Mouse (Mus musculus): Measurements from ENCODE around the gene Sgsm1. TPM values are rescaled to one million over a fixed set of nuclear protein-coding genes. Genes with fewer than 3 reads are reported as not detected.

The Sgsm1 gene
- polyA plus RNA-seq, 1 experiment from 2014 or later, result 0.45 TPM

DNA sequence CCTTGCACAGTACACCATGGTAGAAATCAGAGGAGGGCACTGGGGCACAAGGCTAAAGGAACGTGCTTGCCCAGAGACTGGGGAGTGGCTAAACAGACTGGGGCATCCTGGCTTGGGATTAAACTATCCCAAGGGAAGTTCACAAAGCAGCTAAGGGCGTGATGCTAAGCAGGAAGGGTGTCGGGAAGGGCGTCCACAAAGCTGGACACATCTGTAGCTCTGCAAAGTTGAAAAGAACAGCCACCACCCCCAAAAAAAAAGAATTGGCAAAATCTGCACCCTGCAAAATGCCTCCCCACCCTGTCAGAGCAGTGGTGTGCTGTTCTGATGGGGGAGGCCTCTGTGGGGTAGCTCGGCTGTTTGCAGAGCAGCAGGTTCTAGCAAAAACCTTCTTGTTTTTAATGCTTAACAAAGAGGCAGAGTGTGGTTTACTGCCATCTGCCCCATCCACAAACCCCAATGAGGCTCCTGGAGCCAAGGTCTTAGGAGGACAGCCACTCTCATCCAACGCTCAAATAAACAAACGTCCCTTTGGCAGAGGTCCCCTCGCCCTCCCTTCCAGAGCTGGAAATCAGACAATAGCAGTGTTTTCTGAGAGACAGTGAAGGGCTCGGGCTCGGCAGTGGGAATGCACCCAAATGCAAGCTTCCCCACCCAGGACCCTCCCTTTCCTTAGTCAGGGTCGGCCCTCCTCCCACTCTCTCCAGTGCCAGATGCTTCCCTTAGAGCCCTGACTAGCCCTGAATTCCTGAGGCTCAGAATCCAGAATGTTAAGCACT is 101.8 kb downstream of the Sgsm1 start:
- Histone ChIP-seq H3K27ac (ENCODE audit: low read depth) (peak overlapping the region; percentile 51), H3K4me2 (ENCODE audit: low read depth, low read length) (no peak overlapping the region), H3K27me3 (ENCODE audit: insufficient read depth, low read length) (no peaks in the 10 kb centered on the region), H3K9me3 (ENCODE audit: low read length) (no peaks in the 10 kb centered on the region), H3K9ac (replicated peaks) (no peak overlapping the region), H3K36me3 (replicated peaks; ENCODE audit: insufficient read depth, low read length) (no peaks in the 10 kb centered on the region), H3K4me1 (ENCODE audit: insufficient read depth) (peaks cover 29% of the 10 kb centered on the region), H3K4me3 (ENCODE audit: low read depth, low read length) (no peak overlapping the region)
- WGBS (ENCODE audit: insufficient replicate concordance), result 54% methylated on average over 11 of the region's 11 CpGs
- DNase-seq, result no peak
- ATAC-seq, result no peak
- TF ChIP-seq EP300 (IDR thresholded peaks at IDR 0.05; ENCODE audit: low read depth) (no peak), CTCF (IDR thresholded peaks at IDR 0.05; ENCODE audit: low read depth) (no peak)

DNA sequence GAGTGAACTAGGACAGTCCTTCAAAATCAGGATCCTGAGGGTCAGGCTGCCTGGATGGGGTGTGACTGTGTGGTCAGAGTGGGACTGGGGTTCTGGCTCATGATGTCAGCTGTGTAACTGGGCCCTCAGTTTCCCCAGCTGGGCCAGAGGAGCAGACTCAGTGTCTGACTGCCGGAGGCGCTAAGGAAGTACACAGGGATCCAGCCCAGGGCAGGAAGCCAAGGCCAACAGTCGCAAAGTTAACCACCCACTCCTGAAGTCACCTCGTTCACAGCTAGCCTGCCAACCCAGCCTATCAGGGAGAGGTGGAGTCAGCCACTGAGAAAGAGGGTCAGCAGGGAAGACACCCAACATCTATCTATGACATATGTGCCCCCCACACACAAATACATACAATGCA is 102.5 kb downstream of the Sgsm1 start:
- H3K4me2 ChIP-seq (ENCODE audit: low read depth, low read length), result no peak overlapping the region
- no peaks in the 10 kb centered on the region for H3K36me3 ChIP-seq (replicated peaks; ENCODE audit: insufficient read depth, low read length)
- 35% methylated on average over 4 of the region's 4 CpGs for WGBS (ENCODE audit: insufficient replicate concordance)
- H3K27ac ChIP-seq (ENCODE audit: low read depth), result peak overlapping the region; percentile 0; the same call in 1 of the 2 replicates
- no peaks in the 10 kb centered on the region for H3K9me3 ChIP-seq (ENCODE audit: low read length)
- ATAC-seq (no peak), DNase-seq (no peak)
- no peak for TF ChIP-seq CTCF (IDR thresholded peaks at IDR 0.05; ENCODE audit: low read depth)
- TF ChIP-seq EP300 (IDR thresholded peaks at IDR 0.05; ENCODE audit: low read depth), result no peak
- no peak overlapping the region for H3K9ac ChIP-seq (replicated peaks)
- H3K27me3 ChIP-seq (ENCODE audit: insufficient read depth, low read length), result no peaks in the 10 kb centered on the region
- peaks cover 29% of the 10 kb centered on the region for H3K4me1 ChIP-seq (ENCODE audit: insufficient read depth)
- H3K4me3 ChIP-seq (ENCODE audit: low read depth, low read length), result no peak overlapping the region

DNA sequence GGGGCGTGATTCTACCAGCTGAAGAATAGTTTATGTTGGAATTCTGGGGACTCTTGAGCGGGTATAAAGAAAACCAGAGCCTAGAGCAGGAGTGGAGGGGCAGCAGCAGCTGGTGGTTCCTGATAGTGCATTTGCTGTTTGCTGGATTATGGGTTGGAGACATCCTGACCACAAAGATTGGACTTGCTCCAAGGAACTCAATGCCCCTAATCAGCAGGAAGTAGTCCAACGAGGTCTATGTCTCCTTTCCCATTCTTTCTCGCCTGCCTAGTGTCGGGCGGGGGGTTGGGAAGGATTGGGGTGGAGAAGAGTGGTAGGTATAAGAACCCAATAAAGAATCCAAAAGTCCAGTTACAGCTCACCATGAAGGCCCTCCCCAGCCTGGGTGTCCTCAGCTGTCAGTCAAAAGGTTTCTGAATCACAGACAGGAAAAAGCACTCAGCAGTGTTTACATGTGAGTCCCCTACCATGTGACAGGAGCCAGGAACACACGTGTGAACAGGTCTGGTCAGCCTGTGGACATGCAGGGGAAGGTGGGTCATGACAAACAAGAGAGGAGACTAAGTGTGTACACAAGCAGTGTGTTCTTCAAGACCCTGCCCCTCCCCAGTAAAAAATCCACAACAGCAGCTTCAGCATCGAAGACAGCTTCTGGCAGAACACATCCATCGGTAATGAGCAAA is 103.8 kb downstream of the Sgsm1 start:
- DNase-seq (no peak), ATAC-seq (peak; percentile 62)
- TF ChIP-seq CTCF (IDR thresholded peaks at IDR 0.05; ENCODE audit: low read depth) (no peak), EP300 (IDR thresholded peaks at IDR 0.05; ENCODE audit: low read depth) (0 out of 2 replicates have a peak, but pooled peaks have one; percentile 31)
- 35% methylated on average over 9 of the region's 9 CpGs for WGBS (ENCODE audit: insufficient replicate concordance)
- H3K4me1 ChIP-seq (ENCODE audit: insufficient read depth), result peaks cover 29% of the 10 kb centered on the region
- no peaks in the 10 kb centered on the region for H3K27me3 ChIP-seq (ENCODE audit: insufficient read depth, low read length)
- H3K9me3 ChIP-seq (ENCODE audit: low read length), result no peaks in the 10 kb centered on the region
- no peaks in the 10 kb centered on the region for H3K36me3 ChIP-seq (replicated peaks; ENCODE audit: insufficient read depth, low read length)
- H3K4me3 ChIP-seq (ENCODE audit: low read depth, low read length), result no peak overlapping the region
- H3K9ac ChIP-seq (replicated peaks), result no peak overlapping the region
- peak overlapping the region; percentile 44; the same call in 1 of the 2 replicates for H3K27ac ChIP-seq (ENCODE audit: low read depth)
- no peak overlapping the region for H3K4me2 ChIP-seq (ENCODE audit: low read depth, low read length)

DNA sequence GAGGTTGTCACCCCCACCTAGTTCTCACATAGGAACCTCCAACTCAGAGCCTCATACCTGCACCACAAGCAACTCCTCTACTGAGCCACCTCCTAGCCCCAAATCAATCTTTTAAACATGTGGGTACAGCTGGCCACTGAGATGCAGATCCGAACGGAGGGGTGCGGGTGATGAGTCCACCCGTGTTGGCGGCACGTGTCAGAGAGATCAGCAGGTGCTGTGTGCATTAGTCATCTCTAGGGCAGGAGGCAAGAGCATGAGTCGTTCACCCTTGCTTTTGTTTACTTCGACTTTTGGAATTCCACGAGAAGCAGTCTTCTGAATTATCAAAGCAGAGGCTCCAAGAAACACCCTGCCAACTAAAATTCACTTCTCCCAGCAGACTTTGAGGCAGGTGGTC is 106.4 kb downstream of the Sgsm1 start:
- 82% methylated on average over 9 of the region's 9 CpGs for WGBS (ENCODE audit: insufficient replicate concordance)

GRCm38 (mm10) chr5:113199772-113200134 is 110.8 kb downstream of the Sgsm1 start:
- H3K4me3 ChIP-seq (ENCODE audit: low read depth, low read length), result no peak overlapping the region
- no peak overlapping the region for H3K4me2 ChIP-seq (ENCODE audit: low read depth, low read length)
- TF ChIP-seq CTCF (IDR thresholded peaks at IDR 0.05; ENCODE audit: low read depth), result no peak
- TF ChIP-seq EP300 (IDR thresholded peaks at IDR 0.05; ENCODE audit: low read depth), result no peak
- no peak overlapping the region for H3K27ac ChIP-seq (ENCODE audit: low read depth)
- ATAC-seq (no peak), DNase-seq (no peak)
- no peaks in the 10 kb centered on the region for H3K36me3 ChIP-seq (replicated peaks; ENCODE audit: insufficient read depth, low read length)
- 82% methylated on average over 10 of the region's 10 CpGs for WGBS (ENCODE audit: insufficient replicate concordance)
- peaks cover 3% of the 10 kb centered on the region for H3K4me1 ChIP-seq (ENCODE audit: insufficient read depth)
- H3K9me3 ChIP-seq (ENCODE audit: low read length), result no peaks in the 10 kb centered on the region
- H3K9ac ChIP-seq (replicated peaks), result no peak overlapping the region
- no peaks in the 10 kb centered on the region for H3K27me3 ChIP-seq (ENCODE audit: insufficient read depth, low read length)

More for the DNA sequence above, 106.4 kb downstream of the Sgsm1 start:
- Histone ChIP-seq H3K4me3 (ENCODE audit: low read depth, low read length) (no peak overlapping the region), H3K9ac (replicated peaks) (no peak overlapping the region), H3K36me3 (replicated peaks; ENCODE audit: insufficient read depth, low read length) (no peaks in the 10 kb centered on the region), H3K27ac (ENCODE audit: low read depth) (no peak overlapping the region), H3K4me2 (ENCODE audit: low read depth, low read length) (no peak overlapping the region), H3K9me3 (ENCODE audit: low read length) (no peaks in the 10 kb centered on the region), H3K27me3 (ENCODE audit: insufficient read depth, low read length) (no peaks in the 10 kb centered on the region), H3K4me1 (ENCODE audit: insufficient read depth) (peaks cover 22% of the 10 kb centered on the region)
- ATAC-seq (peak; percentile 24; the same call in 1 of the 2 replicates), DNase-seq (no peak)
- TF ChIP-seq EP300 (IDR thresholded peaks at IDR 0.05; ENCODE audit: low read depth), result no peak
- TF ChIP-seq CTCF (IDR thresholded peaks at IDR 0.05; ENCODE audit: low read depth), result no peak

- Histone ChIP-seq H3K4me2 (ENCODE audit: low read depth, low read length) (no peak overlapping the region), H3K4me3 (ENCODE audit: low read depth, low read length) (no peak overlapping the region), H3K27me3 (ENCODE audit: insufficient read depth, low read length) (no peaks in the 10 kb centered on the region), H3K27ac (ENCODE audit: low read depth) (peak overlapping the region; percentile 16; the same call in 1 of the 2 replicates), H3K36me3 (replicated peaks; ENCODE audit: insufficient read depth, low read length) (no peaks in the 10 kb centered on the region), H3K9ac (replicated peaks) (no peak overlapping the region), H3K4me1 (ENCODE audit: insufficient read depth) (peaks cover 3% of the 10 kb centered on the region), H3K9me3 (ENCODE audit: low read length) (no peaks in the 10 kb centered on the region)
- TF ChIP-seq CTCF (IDR thresholded peaks at IDR 0.05; ENCODE audit: low read depth) (no peak), EP300 (IDR thresholded peaks at IDR 0.05; ENCODE audit: low read depth) (no peak)
- DNase-seq, result no peak
- no peak for ATAC-seq
- WGBS (ENCODE audit: insufficient replicate concordance), result 54% methylated on average over 8 of the region's 8 CpGs
Observed at GRCm38 (mm10) chr5:113199126-113199771, 111.3 kb downstream of the Sgsm1 start.
